Mouse (Mus musculus) hindbrain, embryonic 11.5 days (tissue): Measurements from ENCODE around the gene Afg1l. TPM values are rescaled to one million over a fixed set of nuclear protein-coding genes. Genes with fewer than 3 reads are reported as not detected.

Experiments used
- ATAC-seq: fragments of 200-750 bp; cut with Nextera tagmentation; 2 replicates; pipeline ENCODE4 v1.8.0; 2017; ENCODE audit warnings: mild to moderate bottlenecking, moderate TSS enrichment, moderate library complexity; ENCODE audit not compliant: low FRiP score
- DNase-seq: peaks from one replicate; pipeline ENCODE4 v3.0.0-alpha.2; 2015; ENCODE audit warnings: low spot score
- H3K27ac ChIP-seq: fragments of 300-500 bp; sonication (generic); 2 replicates; pipeline ENCODE4 v1.5.1; 2014; ENCODE audit warnings: mild to moderate bottlenecking, low read depth, low read length
- H3K27me3 ChIP-seq: fragments of 300-500 bp; sonication (generic); 2 replicates; pipeline ENCODE4 v1.6.1; 2014; ENCODE audit warnings: mild to moderate bottlenecking, low read length, moderate library complexity, mixed read lengths; ENCODE audit not compliant: control insufficient read depth, insufficient read depth
- H3K36me3 ChIP-seq: fragments of 300-500 bp; sonication (generic); 2 replicates; pipeline ENCODE4 v1.6.1; 2014; ENCODE audit warnings: mild to moderate bottlenecking, low read length, moderate library complexity, mixed read lengths; ENCODE audit not compliant: control insufficient read depth, insufficient read depth
- H3K4me1 ChIP-seq: fragments of 300-500 bp; sonication (generic); replicated peaks from 2 replicates; pipeline ENCODE4 v1.6.1; 2014; ENCODE audit warnings: low read length, mixed read lengths; ENCODE audit not compliant: control insufficient read depth, insufficient read depth
- H3K4me2 ChIP-seq: fragments of 300-500 bp; sonication (generic); replicated peaks from 2 replicates; pipeline ENCODE4 v1.6.1; 2014; ENCODE audit warnings: mild to moderate bottlenecking, low read depth, low read length
- H3K4me3 ChIP-seq: fragments of 300-500 bp; sonication (generic); 2 replicates; pipeline ENCODE4 v1.5.1; 2014; ENCODE audit warnings: low read depth, low read length
- H3K9ac ChIP-seq: fragments of 300-500 bp; sonication (generic); 2 replicates; pipeline ENCODE4 v1.6.1; 2014; ENCODE audit warnings: low read depth, low read length
- H3K9me3 ChIP-seq: fragments of 300-500 bp; sonication (generic); 2 replicates; pipeline ENCODE4 v1.6.1; 2016; ENCODE audit warnings: low read length; ENCODE audit not compliant: control insufficient read depth
- WGBS: fragments of 180-500 bp; shearing (Covaris S2); extraction: QIAGEN DNeasy Blood & Tissue Kit; methylation state at CpG from one replicate; pipeline ENCODE4 v1.1.7; 2014; 5-methylcytosine and 5-hydroxymethylcytosine counted together
- polyA plus RNA-seq: library from polyadenylated mRNA; unstranded; fragments of >200 nt; fragmentation: Nextera tagmentation; extraction: Ambion mirVana; gene quantifications from 2 replicates; pipeline ENCODE4 v1.2.1, GENCODE M21; 2014

Afg1l gene
- polyA plus RNA-seq, 1 experiment from 2014 or later = 5.1 TPM

GRCm38 (mm10) chr10:42510141-42510540, 31.8 kb upstream of the Afg1l start:
- H3K4me1 ChIP-seq = no peaks in the 10 kb centered on the region
- 86% methylated on average over 6 of the region's 6 CpGs for WGBS
- H3K9ac ChIP-seq = no peak overlapping the region
- DNase-seq = no peak
- H3K36me3 ChIP-seq = no peaks in the 10 kb centered on the region
- H3K4me3 ChIP-seq = no peak overlapping the region
- H3K27ac ChIP-seq = no peak overlapping the region
- H3K9me3 ChIP-seq = no peaks in the 10 kb centered on the region
- no peak for ATAC-seq
- no peak overlapping the region for H3K4me2 ChIP-seq
- no peaks in the 10 kb centered on the region for H3K27me3 ChIP-seq

DNA sequence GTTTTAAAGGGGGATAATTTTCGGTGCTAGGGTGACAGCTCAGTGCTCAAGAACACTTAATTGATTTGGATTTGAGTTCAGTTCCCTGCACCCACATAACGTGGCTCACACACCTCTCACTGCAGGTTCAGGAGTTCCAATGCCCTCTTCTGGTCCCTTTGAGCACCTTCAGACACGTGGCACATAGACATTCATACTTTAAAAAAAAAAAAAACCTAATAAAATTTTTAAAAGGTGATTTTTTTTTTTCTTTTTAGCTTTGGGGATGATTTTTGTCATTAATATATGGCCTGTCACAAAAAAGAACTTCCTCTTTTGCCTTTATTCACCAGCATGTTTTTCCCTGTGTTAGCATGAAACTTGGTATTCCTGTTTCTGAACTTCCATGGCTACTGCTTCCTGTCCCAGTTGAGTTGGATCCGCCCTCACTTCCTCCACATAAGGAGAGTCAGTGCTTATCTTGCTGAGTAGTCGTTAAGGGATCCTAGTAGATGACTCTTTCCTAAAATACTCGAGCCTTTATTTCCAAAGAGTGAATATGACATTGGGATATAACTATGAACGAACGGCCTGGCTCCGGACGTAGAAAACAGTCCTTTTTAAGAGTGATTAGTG, 25.8 kb upstream of the Afg1l start:
- no peaks in the 10 kb centered on the region for H3K36me3 ChIP-seq
- no peak overlapping the region for H3K9ac ChIP-seq
- H3K9me3 ChIP-seq = no peaks in the 10 kb centered on the region
- 90% methylated on average over 10 of the region's 10 CpGs for WGBS
- H3K27ac ChIP-seq = no peak overlapping the region
- DNase-seq (no peak), ATAC-seq (no peak)
- no peak overlapping the region for H3K4me3 ChIP-seq
- H3K4me1 ChIP-seq = no peaks in the 10 kb centered on the region
- no peak overlapping the region for H3K4me2 ChIP-seq
- H3K27me3 ChIP-seq = no peaks in the 10 kb centered on the region

DNA sequence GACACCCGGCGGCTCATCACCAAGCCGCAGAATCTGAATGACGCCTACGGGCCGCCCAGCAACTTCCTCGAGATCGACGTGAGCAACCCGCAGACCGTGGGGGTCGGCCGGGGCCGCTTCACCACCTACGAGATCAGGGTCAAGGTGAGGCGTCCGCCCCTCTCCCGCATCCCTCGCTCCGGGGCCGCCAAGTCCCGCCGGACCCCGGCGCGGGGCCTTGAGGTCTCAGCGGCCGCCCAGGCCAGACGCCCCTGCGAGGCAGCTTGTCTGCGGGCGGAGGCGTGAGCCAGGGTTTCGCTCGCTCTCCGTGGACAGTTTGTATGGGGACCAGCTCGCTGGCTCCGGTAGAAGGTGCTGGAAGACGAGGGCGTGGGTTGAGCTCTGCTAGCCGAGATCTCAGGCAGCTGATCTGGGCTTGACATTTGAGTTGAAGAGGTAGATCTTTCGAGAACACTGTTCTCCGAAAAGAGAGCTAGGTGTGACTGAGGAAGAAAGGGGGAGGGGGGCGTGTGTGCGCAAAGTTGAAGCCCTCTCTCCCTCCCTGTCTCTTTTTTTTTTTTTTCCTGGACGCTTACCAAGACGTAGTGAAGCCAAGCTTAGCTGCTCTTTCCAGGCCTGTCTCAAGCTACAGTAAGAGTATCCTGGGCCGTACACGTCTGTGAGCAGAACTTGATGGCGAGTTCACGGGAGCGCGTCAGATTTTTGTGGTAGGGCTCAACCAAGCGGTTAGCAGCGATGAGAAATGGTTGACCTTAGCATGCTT, 24.2 kb upstream of the Afg1l start:
- no peaks in the 10 kb centered on the region for H3K4me1 ChIP-seq
- WGBS = under 1% methylated on average over 54 of the region's 55 CpGs

DNA sequence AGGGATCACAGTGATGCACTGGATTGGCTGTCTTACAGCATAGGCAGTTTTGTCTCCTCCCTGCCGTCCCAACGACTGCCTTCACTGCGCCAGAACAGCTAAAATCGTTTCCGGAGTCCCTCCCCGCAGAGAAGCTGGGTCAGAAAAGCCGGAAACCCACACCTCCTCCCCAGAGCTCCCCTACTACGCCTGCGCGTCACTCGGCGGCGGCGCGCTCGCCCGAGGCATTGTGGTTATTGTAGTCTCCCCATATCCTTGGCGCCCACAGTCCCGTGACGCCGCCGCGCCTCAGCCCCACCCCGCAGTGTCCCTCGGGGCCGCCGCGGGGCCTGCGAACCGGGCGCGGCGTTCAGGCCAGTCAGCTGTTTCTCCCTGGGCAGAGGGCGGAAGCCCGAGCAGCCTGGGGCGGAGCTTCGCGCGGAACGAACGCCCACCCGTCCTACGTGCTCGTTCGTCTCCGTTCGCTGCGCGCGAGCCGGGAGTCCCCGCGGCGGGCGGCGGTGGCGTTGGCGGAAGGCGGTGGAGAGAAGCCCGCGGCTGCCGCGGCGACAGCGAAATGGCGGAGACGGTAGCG, 23.5 kb upstream of the Afg1l start, which contains the start of gene Snx3:
Snx3 (plus strand) TSS at position 256 of the 574 bp plus-strand sequence.
- Histone ChIP-seq H3K27ac (peak within 1 kb of the TSS; percentile 90), H3K4me2 (peak within 1 kb of the TSS; percentile 70), H3K9ac (peak within 1 kb of the TSS; percentile 81), H3K9me3 (no peaks in the 10 kb centered on the region), H3K36me3 (no peaks in the 10 kb centered on the region), H3K4me1 (no peaks in the 10 kb centered on the region), H3K27me3 (no peaks in the 10 kb centered on the region), H3K4me3 (peak within 1 kb of the TSS; percentile 73)
- DNase-seq (peak; percentile 95), ATAC-seq (peak; percentile 97)
- WGBS = under 1% methylated on average over 61 of the region's 68 CpGs

More for the DNA sequence above, 24.2 kb upstream of the Afg1l start:
- peak overlapping the region; percentile 81 for H3K9ac ChIP-seq
- no peaks in the 10 kb centered on the region for H3K36me3 ChIP-seq
- H3K4me2 ChIP-seq = peak overlapping the region; percentile 70
- peak overlapping the region; percentile 90 for H3K27ac ChIP-seq
- ATAC-seq = peak; percentile 64
- H3K4me3 ChIP-seq = peak overlapping the region; percentile 73
- peak; percentile 75 for DNase-seq
- no peaks in the 10 kb centered on the region for H3K27me3 ChIP-seq
- no peaks in the 10 kb centered on the region for H3K9me3 ChIP-seq

GRCm38 (mm10) chr10:42501161-42501560, 22.8 kb upstream of the Afg1l start:
- H3K36me3 ChIP-seq = no peaks in the 10 kb centered on the region
- no peaks in the 10 kb centered on the region for H3K9me3 ChIP-seq
- no peaks in the 10 kb centered on the region for H3K27me3 ChIP-seq
- DNase-seq (no peak), ATAC-seq (peak; percentile 2; the same call in 1 of the 2 replicates)
- H3K9ac ChIP-seq = peak overlapping the region; percentile 81; the same call in 1 of the 2 replicates
- peak overlapping the region; percentile 90 for H3K27ac ChIP-seq
- WGBS = 88% methylated on average over 5 of the region's 5 CpGs
- peak overlapping the region; percentile 70 for H3K4me2 ChIP-seq
- H3K4me3 ChIP-seq = peak overlapping the region; percentile 73
- H3K4me1 ChIP-seq = no peaks in the 10 kb centered on the region

GRCm38 (mm10) chr10:42500611-42501010, 22.2 kb upstream of the Afg1l start:
- Histone ChIP-seq H3K27ac (no peak overlapping the region), H3K9ac (no peak overlapping the region), H3K9me3 (no peaks in the 10 kb centered on the region), H3K4me3 (no peak overlapping the region), H3K4me2 (no peak overlapping the region), H3K36me3 (no peaks in the 10 kb centered on the region), H3K27me3 (no peaks in the 10 kb centered on the region), H3K4me1 (no peaks in the 10 kb centered on the region)
- ATAC-seq (no peak), DNase-seq (no peak)
- WGBS = 92% methylated on average over 8 of the region's 8 CpGs

GRCm38 (mm10) chr10:42493000-42493399, 14.6 kb upstream of the Afg1l start:
- H3K4me2 ChIP-seq = no peak overlapping the region
- H3K9me3 ChIP-seq = no peaks in the 10 kb centered on the region
- no peaks in the 10 kb centered on the region for H3K4me1 ChIP-seq
- no peak overlapping the region for H3K9ac ChIP-seq
- WGBS = 65% methylated on average over 4 of the region's 4 CpGs
- DNase-seq (no peak), ATAC-seq (no peak)
- H3K4me3 ChIP-seq = no peak overlapping the region
- H3K27ac ChIP-seq = no peak overlapping the region
- no peaks in the 10 kb centered on the region for H3K36me3 ChIP-seq
- H3K27me3 ChIP-seq = no peaks in the 10 kb centered on the region

DNA sequence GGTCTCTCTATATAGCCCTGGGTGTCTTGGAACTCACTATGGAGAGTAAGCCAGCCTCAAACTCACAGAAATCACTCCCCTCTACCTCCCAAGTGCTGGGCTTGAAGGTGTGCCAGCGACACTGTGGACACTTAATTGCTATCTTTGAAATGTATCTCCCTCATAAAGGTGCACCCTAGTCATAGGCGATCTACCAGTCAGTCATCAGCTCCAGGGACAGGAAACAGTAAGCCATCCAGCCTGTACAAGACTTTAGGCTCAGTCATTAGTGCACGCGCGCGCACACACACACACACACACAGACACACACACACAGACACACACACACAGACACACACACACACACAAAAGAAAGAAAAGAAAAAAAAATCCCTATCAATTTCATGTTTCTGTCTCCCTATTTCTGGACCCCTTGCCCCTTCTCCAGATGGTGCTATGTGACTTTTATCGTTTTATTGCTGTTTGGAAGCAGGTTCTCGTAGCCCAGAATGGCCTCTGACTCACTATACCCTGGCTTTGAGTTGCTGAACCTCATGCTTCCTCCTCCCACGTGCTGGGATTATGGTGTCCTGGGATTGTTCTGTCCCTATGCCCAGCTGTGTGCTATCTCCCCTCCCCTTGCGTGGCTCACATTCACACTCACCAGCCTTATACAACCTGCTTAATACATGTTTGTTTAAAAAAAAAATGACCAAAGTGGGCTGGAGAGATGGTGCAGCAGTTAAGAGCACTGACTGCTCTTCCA, 13.8 kb upstream of the Afg1l start:
- 87% methylated on average over 10 of the region's 10 CpGs for WGBS
- DNase-seq = no peak

More for the DNA sequence above, 13.8 kb upstream of the Afg1l start:
- no peaks in the 10 kb centered on the region for H3K36me3 ChIP-seq
- no peaks in the 10 kb centered on the region for H3K27me3 ChIP-seq
- ATAC-seq = no peak
- no peaks in the 10 kb centered on the region for H3K9me3 ChIP-seq
- H3K27ac ChIP-seq = no peak overlapping the region
- H3K4me1 ChIP-seq = no peaks in the 10 kb centered on the region
- no peak overlapping the region for H3K9ac ChIP-seq
- H3K4me3 ChIP-seq = no peak overlapping the region
- no peak overlapping the region for H3K4me2 ChIP-seq
